Mouse (Mus musculus) adrenal gland, postnatal 0 days (tissue): ENCODE measurements around the gene Kcna5. TPM values are rescaled to one million over a fixed set of nuclear protein-coding genes. Genes with fewer than 3 reads are reported as not detected.

Experiments
- polyA plus RNA-seq: library from polyadenylated mRNA; unstranded; fragments of >200 nt; fragmentation: Nextera tagmentation; extraction: Ambion mirVana; gene quantifications from 2 replicates; pipeline ENCODE4 v1.2.1, GENCODE M21; 2015

The Kcna5 gene
- 3.9 and 4.6 TPM in 2 replicates for polyA plus RNA-seq

GRCm38 (mm10) chr6:126535208-126535910 lies at the start of gene Kcna5:
Gene Kcna5 (minus strand): TSS chr6:126535412.

Other genes starting within 250 kb of the Kcna5 start
- 1.3 TPM in 2 replicates for gene Kcna1, start 111.0 kb upstream of the Kcna5 start, polyA plus RNA-seq
- 4.5 and 6.5 TPM in 2 replicates for gene Kcna6, start 205.3 kb upstream of the Kcna5 start, polyA plus RNA-seq